Mouse (Mus musculus) olfactory bulb, adult 2 months (tissue): Measurements from ENCODE around the gene Nrp2. TPM values are rescaled to one million over a fixed set of nuclear protein-coding genes. Genes with fewer than 3 reads are reported as not detected.

Experiments used
- H3K27ac ChIP-seq: fragments of 200-500 bp; 2 replicates; pipeline ENCODE4 v1.5.1; 2012; ENCODE audit warnings: low read depth, low read length; ENCODE audit not compliant: insufficient read depth
- H3K4me1 ChIP-seq: fragments of 200-500 bp; 2 replicates; pipeline ENCODE4 v1.6.1; 2012; ENCODE audit warnings: low read length; ENCODE audit not compliant: control insufficient read depth, insufficient read depth
- H3K4me3 ChIP-seq: fragments of 200-500 bp; 2 replicates; pipeline ENCODE4 v1.5.1; 2012; ENCODE audit warnings: mild to moderate bottlenecking, low read depth, low read length, moderate library complexity; ENCODE audit not compliant: insufficient read depth
- CTCF ChIP-seq: fragments of 200-500 bp; IDR thresholded peaks from 2 replicates; pipeline ENCODE4 v1.5.1; 2012; ENCODE audit warnings: low read depth, mild to moderate bottlenecking, low read length, moderate library complexity; ENCODE audit not compliant: insufficient read depth
- POLR2A ChIP-seq: fragments of 200-500 bp; IDR thresholded peaks from 2 replicates; pipeline ENCODE4 v1.6.1; 2012; ENCODE audit warnings: mild to moderate bottlenecking, low read depth, low read length, moderate library complexity; ENCODE audit not compliant: insufficient read depth
- WGBS: fragments of 180-500 bp; shearing (Covaris S2); methylation state at CpG from one replicate; pipeline ENCODE4 v1.1.7; 2018; 5-methylcytosine and 5-hydroxymethylcytosine counted together
- polyA plus RNA-seq: library from polyadenylated mRNA; stranded (reverse); fragments of >200 nt; gene quantifications from 2 replicates; pipeline ENCODE4 v1.2.4, GENCODE M21; 2012; ENCODE audit warnings: low replicate concordance; ENCODE audit not compliant: missing spikeins, insufficient read depth, insufficient read length

Nrp2 gene
- polyA plus RNA-seq, 1 experiment, result not detected

DNA sequence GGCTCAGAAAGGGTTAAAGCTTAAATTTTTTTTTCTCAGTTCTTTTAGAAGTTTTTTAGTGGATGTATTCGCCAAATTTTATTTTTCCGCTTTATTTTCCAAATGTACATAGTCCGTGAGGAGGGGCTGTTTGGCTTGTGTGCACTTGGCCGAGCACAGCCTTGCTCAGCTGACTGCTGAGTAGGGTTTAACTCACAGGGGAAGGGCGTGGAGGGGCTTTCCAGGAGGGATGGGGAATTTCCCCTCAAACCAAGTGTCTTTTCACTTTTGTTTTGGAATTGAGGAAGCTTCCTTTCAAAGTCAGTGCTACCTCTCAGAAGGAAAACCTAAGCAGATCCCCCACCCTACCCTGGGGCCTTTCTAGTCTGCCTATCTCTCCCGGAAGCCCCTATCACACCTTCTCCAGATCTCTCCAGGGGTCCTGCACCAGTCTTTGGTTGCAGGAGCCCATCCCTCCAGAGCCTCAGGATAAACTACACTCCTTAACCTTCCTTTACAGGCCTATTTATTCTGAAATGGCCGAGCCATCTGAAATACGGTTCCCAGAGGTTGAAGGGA lies 33.4 kb downstream of the Nrp2 start:
- H3K4me3 ChIP-seq, result no peak overlapping the region
- no peak overlapping the region for H3K27ac ChIP-seq
- 89% methylated on average over 8 of the region's 8 CpGs for WGBS
- no peak for TF ChIP-seq POLR2A
- no peak for TF ChIP-seq CTCF
- H3K4me1 ChIP-seq, result no peaks in the 10 kb centered on the region

DNA sequence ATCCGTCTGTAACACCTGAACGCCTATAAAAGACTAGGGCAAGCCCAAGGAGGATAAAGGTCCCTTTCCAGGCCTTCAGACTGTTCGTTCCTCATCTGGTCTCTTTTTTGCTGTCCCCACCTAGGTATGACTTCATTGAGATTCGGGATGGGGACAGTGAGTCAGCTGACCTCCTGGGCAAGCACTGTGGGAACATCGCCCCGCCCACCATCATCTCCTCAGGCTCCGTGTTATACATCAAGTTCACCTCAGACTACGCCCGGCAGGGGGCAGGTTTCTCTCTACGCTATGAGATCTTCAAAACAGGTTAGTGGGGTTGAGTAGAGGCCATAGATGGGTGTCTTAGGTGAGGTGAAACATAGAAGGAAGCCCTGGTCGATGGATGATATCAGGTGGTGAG lies 35.1 kb downstream of the Nrp2 start:
- TF ChIP-seq POLR2A (no peak), CTCF (no peak)
- Histone ChIP-seq H3K4me3 (no peak overlapping the region), H3K27ac (no peak overlapping the region), H3K4me1 (no peaks in the 10 kb centered on the region)
- WGBS, result 94% methylated on average over 11 of the region's 11 CpGs

DNA sequence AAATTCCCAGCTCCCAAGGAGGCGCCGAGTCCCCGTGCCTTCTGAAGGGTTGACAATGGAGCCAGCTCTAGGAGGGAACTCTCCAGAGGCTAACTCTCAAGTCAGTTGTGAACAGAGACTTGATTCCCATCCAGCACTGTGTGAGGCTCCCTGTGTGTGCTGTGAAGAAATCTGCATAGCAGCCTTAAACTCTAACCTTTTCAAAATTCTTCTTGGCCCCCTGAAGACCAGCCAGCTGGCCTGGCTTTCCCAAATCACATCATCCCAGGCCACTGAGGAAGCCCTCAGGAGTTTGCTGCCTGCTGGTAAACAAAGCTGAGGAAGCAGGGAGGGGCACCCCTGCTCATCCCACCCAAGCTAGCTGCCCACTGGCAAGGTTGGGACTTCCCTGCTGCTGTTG lies 39.0 kb downstream of the Nrp2 start:
- H3K4me1 ChIP-seq, result no peaks in the 10 kb centered on the region
- no peak overlapping the region for H3K27ac ChIP-seq
- 58% methylated on average over 3 of the region's 3 CpGs for WGBS
- H3K4me3 ChIP-seq, result no peak overlapping the region
- TF ChIP-seq CTCF (no peak), POLR2A (no peak)

DNA sequence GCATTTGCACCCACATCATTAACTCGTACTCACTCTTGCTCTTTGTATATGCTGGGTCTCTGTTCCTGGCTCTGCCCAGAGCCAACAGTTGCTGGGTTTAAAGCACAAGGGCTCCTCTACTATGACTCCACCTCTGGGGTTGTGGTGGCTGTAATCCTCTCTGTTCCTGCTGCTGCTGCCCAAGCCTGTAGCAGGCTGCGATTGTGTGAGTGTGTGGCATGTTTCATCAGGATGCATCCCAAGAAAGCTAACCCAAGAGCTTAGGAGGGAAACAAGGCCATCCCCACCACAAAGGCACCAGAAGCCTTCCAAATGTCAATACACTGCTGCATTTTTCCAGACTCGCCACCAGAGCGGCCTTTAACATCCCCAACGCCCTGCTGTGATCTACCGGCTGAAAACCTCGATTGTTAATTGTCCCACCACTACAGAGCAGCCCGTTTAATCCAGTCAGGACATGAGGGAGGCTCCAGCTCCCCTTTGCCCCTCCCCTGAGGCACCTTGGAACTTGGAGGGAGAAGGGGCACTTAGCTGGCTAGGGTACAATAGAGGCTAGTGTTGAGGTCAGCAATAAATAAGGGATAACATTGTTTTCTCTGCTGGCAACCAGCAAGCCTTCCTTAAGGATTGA lies 40.1 kb downstream of the Nrp2 start:
- TF ChIP-seq CTCF (no peak), POLR2A (no peak)
- H3K4me1 ChIP-seq, result no peaks in the 10 kb centered on the region
- H3K4me3 ChIP-seq, result no peak overlapping the region
- 54% methylated on average over 8 of the region's 8 CpGs for WGBS
- no peak overlapping the region for H3K27ac ChIP-seq

DNA sequence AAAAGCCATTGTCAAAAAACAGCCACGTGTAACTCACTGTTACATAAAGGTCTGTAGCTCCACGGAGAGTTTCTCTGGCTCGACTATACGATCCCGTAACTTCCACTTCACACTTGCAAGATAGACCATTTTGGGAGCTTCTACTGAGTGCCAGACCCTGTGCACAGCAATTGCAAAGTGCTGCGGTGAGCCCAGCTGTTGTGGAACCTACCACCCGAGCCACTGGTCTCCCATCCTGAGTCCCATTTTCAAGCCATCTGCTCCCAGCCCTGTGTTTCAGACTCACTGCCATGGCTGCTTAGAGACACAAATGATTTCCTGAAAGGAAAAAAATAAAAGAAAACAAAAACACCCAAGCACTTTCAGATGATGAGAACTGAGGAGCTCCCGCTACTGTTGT lies 42.8 kb downstream of the Nrp2 start:
- no peak for TF ChIP-seq POLR2A
- WGBS, result 92% methylated on average over 8 of the region's 8 CpGs
- no peak overlapping the region for H3K4me3 ChIP-seq
- H3K27ac ChIP-seq, result no peak overlapping the region
- peaks cover 3% of the 10 kb centered on the region; the same call in 1 of the 2 replicates for H3K4me1 ChIP-seq

- H3K4me3 ChIP-seq, result no peak overlapping the region
- H3K4me1 ChIP-seq, result peaks cover 9% of the 10 kb centered on the region
- no peak overlapping the region for H3K27ac ChIP-seq
- WGBS, result 74% methylated on average over 10 of the region's 10 CpGs
- TF ChIP-seq CTCF (no peak), POLR2A (no peak)
Measured at GRCm38 (mm10) chr1:62747421-62748111, 44.5 kb downstream of the Nrp2 start.

DNA sequence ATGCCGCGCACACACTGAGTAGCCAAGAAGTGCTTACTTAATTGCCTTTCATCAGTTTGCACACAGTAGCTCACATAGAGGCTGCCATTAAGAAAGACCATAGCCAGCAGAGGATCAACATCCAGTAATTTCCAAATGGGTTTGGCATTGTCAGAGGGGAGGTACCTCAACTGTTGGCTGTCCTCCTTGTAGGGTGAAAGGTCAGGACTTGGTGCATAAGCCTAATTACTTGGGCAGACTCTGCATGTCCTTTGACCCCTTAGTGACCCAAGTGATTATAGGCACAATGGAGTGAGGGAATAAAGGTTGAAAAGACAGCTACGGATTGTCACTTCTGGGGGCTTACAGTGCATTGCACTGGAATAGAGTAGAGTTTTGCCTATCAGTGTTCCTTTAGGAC lies 45.3 kb downstream of the Nrp2 start:
- TF ChIP-seq CTCF (no peak), POLR2A (no peak)
- WGBS, result 90% methylated on average over 3 of the region's 3 CpGs
- no peak overlapping the region for H3K27ac ChIP-seq
- H3K4me3 ChIP-seq, result no peak overlapping the region
- H3K4me1 ChIP-seq, result peaks cover 9% of the 10 kb centered on the region

DNA sequence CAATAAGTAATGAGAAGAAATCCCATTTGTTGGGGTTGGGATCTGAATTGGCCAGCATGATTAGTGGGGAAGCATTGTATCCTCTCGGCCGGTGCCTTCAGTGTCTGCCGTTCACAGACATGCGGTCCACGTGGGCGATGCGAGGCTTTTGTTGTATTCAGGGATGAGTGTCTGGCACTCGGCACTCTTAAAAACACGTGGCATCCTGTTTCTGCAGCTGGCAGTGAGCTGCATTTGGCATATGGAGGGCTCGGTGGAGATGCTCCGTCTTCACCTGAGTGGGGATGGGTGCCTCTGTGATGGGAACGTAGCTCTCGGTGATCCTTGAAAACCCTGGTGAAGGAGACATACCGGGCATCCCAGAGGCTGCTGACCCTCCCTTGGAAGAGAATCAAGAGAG lies 46.6 kb downstream of the Nrp2 start:
- no peak overlapping the region for H3K27ac ChIP-seq
- H3K4me3 ChIP-seq, result no peak overlapping the region
- H3K4me1 ChIP-seq, result peaks cover 9% of the 10 kb centered on the region
- 60% methylated on average over 14 of the region's 14 CpGs for WGBS
- TF ChIP-seq CTCF (no peak), POLR2A (no peak)

- WGBS, result 78% methylated on average over 5 of the region's 5 CpGs
- peaks cover 9% of the 10 kb centered on the region for H3K4me1 ChIP-seq
- TF ChIP-seq POLR2A (no peak), CTCF (no peak)
- H3K4me3 ChIP-seq, result no peak overlapping the region
- H3K27ac ChIP-seq, result no peak overlapping the region
Measured at GRCm38 (mm10) chr1:62750408-62751008, 47.4 kb downstream of the Nrp2 start.
